Mouse (Mus musculus): Measurements from ENCODE around the gene Mycbp2.

Mycbp2 gene

DNA sequence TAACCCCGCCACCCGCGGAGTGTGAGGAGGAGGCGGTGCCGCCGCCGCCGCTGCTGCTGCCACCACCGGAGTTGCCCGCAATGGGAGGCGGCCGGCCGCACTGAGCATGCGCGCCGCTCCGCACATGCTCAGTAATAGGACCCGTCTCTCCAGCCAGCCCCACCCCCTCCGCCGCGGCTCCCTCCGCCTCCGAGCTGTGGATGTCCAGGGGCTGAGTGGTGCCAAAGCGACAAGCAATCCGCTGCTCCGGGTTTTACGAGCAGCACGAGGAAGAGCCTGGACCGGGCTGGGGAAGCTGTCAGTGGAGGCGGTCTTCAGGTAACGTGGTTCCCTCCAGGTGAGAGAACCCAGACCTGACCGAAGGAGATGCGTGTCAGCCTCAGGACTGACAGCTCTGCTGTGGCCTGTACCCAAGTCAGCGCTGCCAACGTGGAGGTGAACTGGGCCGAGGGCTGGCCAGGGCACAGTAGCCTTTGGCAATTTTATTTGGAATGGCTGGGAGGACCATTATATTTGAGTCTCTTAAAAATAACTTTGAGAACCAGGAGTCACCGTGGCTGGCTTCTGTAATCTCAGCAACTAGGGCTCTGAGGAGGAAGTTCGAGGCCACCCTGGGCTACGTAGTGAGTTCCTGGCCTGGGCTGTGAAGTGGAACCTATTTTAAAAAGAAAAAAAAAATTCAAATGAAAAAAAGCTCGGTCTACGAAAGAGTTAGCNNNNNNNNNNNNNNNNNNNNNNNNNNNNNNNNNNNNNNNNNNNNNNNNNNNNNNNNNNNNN lies at the start of gene Mycbp2:
TSS of gene Mycbp2 (minus strand) at position 86 of the 777 bp plus-strand sequence.
- DNase-seq: peak; percentile 99 to 100

DNA sequence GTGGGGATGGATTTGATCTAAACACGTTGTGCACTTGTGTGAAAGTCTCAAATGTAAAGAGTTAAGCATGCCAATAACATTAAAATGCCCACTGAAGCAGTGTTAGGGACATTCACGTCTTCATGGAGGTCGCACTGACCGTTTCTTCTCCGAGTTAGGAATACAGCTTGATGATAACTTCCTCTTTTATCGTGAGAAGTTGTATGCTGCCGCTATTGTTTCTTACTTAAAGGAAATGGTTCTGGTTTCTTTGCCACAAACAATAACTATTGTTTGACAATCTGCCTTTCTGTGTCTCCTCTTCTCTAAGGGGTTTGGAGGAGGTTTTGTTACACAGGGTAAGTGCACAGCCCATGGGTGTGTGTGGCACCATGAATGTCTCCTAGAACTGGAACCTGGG lies 45.8 kb upstream of the Mycbp2 start:
- DNase-seq: no peak

GRCm38 (mm10) chr14:103387431-103387830 lies 40.8 kb upstream of the Mycbp2 start:
- no peak for DNase-seq

- DNase-seq: no peak
These were observed 40.3 kb upstream of the Mycbp2 start for GRCm38 (mm10) chr14:103386871-103387270.

- DNase-seq: peak in 1 of 2 experiments; percentile 2
These were observed 38.5 kb upstream of the Mycbp2 start for GRCm38 (mm10) chr14:103385084-103385610.

GRCm38 (mm10) chr14:103378703-103379102 lies 32.1 kb upstream of the Mycbp2 start:
- no peak for DNase-seq

GRCm38 (mm10) chr14:103376765-103377164 lies 30.2 kb upstream of the Mycbp2 start:
- DNase-seq: no peak

GRCm38 (mm10) chr14:103375523-103375922 lies 28.9 kb upstream of the Mycbp2 start:
- DNase-seq: no peak

DNA sequence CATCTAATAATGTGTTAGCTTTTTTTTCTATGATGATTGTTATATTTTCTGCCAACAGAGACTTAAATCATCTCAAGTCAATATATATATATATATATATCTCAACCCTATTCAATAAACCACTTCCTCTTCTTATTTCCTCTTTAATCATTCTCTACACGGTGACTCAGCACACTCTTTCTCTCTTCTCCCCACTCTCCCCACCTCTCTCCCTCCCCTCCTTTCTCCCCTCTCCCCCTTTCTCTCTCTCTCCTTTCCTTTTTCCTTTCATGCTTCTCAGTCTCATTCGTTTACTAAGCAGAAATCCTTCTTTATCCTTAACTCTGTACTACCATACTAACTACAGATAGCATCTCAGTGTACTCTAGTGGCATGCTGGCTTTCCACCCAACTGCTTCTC lies 16.6 kb upstream of the Mycbp2 start:
- DNase-seq: no peak

- no peak for DNase-seq
These were observed 9.5 kb upstream of the Mycbp2 start for GRCm38 (mm10) chr14:103356066-103356465.

GRCm38 (mm10) chr14:103354396-103355352 lies 8.1 kb upstream of the Mycbp2 start:
- DNase-seq: no peak

DNA sequence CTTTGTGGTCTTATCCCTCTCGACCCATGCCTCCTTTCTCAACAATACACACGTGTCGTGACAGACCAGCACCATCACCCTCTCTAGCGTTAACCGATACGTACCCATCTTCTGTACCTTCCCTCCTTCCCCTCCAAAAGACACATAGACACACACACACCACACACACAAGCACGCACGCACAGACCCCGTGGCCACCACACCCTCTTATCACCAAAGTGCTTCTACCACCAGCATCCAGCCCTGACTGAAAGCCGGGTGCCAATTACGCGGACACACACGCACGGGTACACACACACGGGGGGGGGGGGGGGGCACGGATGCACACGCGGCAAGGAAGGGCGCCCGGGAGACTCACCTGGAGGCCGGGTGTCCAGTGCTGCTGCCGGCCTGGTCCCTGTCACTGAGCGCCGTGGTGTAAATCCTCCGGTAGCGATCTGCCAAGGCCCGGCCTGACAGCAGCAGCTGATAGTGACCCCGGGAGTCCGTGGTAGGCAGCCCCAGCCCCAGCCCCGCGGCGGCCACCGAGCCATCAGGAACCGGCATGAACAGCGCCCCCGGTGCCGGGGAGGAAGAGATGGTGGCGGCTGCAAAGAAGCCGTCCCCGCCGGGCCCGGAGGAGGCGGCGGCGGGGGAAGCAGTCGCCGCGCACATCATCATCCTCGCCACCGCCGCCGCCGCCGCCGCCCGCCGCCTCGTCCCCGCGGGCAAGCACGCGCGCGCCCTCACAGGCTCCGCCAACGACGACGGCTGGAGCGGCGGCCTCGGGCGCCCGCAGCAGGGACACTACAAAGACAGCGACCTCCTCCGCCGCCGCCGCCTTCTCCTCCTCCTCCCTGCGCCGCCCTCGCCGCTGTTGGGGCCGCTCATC lies 521 bp downstream of the Mycbp2 start:
- DNase-seq: peak; percentile 68 to 70

- DNase-seq: no peak
These were observed 1.1 kb downstream of the Mycbp2 start for GRCm38 (mm10) chr14:103345486-103345857.

GRCm38 (mm10) chr14:103345011-103345410 lies 1.6 kb downstream of the Mycbp2 start:
- no peak for DNase-seq

- no peak for DNase-seq
These were observed 2.8 kb downstream of the Mycbp2 start for GRCm38 (mm10) chr14:103343791-103344190.

DNA sequence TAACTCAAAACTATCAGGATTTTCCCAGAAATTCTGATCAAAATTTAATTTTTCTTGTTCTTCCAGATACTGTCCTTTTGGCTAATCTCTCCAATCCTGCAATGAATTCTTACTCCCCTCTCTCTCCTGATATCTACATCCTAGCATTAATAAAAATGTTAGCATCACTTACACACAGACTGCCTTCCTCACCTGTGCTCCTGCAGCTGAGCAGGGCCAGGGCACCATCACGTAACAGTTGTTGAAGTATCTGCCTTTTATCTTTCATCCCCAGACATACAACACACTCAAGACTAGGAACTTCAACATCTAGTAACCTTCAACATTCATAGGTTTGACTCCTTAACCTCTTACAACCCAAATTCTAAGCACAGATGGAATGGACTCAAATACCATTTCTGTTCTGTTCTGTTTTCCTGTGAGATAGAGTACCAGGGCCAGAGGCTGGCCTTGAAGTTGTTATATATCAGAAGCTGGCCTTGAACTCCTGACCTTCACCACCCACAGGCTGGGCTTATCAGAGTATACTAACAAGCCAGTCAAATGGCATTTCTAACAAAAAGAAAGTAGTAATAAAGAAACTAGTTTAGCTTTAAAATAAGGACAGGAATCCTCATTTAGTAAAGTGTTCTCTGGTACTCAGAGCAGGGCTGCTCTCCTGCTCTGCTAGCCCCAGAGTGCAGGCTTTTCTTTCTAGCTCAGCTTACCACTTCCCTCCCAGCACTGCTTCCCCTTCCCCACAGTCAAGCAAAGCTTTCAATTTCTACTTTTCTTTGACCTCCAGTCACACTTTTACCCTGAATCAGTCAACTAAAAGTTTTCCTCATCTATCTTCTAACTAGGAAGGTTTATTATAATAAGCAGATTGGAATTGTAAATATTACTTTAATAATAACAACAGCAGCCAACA lies 5.0 kb downstream of the Mycbp2 start:
- DNase-seq: no peak

DNA sequence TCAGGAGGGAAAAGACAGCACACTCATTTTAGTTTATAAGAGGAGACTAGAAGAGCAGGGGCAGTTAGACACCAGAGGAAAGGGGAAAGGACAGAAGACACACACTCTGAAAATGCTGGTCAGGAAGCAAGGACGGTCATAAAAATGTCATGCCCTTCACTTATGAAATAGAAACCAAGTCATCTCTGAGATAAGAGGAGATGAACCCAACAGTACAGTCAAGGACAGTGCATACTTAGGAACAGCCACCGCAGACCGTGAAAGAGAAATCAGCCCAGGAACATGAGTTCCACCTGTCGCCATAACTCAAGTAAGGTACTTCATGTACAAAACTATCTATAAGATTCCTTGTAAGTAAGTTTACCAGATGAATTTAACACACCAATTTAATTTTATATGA lies 33.7 kb downstream of the Mycbp2 start:
- DNase-seq: no peak

DNA sequence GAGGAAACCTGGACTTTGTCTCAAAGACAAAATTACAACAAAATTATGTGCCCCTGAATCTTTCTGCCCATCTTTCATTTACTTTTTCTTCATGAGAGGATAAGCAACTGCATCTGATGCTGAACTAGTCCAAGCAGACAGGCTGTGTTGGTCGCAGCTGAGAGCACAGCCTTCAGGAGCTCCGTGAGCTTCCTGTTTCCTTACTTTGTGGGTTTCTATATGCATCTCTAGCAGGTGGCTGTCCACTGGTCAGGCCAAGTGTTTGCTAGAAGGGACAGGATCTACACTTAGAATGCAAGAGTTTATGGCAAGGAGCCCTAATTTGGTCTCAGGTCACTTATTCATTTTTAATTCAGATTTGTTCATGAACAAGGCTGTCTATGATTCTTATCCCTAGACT lies 50.4 kb downstream of the Mycbp2 start:
- no peak for DNase-seq

GRCm38 (mm10) chr14:103286650-103287049 lies 60.0 kb downstream of the Mycbp2 start:
- no peak for DNase-seq

DNA sequence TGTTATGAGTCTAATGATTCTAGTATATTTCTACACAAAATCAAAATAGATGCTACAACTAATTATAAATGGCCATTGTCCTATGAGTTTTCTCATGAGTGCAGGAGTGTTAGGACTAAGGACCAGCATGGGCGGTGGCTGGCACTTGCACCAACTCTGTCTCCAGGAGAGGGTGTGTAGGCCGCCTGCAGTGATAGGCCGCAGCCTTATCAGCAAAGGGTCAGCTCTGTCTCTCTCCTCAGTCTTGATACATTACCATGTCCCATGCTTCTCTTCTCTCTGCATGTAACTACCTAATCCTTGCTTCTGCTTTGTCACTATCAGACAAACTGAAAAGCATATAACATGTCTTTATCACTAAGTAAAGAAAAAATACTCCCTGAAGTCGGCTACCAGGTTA lies 69.9 kb downstream of the Mycbp2 start:
- DNase-seq: no peak

DNA sequence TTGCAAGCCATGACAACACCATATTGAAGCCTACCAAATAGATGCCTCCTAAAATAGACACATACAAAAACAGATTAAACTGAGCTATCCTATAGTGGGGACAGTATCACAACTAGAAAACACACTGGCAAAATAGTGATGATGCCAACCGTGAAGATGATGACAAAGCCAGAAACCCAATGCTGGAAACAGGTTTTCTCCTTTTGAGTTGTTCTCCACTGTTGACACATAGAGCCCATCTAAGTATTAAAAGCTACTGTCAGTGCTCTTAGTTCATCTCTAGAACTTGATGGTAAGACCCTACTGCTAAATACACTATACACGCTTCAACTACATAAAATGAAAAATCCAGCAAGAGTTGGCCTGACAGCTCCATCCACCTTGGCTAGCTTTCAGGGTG lies 86.2 kb downstream of the Mycbp2 start:
- no peak for DNase-seq
